Mouse (Mus musculus) layer of hippocampus, adult 9-11 months (tissue): ENCODE data around the gene Zcchc12.

ENCODE experiments used
- DNase-seq: peaks from one replicate; pipeline ENCODE4 v3.0.0; 2022

Gene Zcchc12

DNA sequence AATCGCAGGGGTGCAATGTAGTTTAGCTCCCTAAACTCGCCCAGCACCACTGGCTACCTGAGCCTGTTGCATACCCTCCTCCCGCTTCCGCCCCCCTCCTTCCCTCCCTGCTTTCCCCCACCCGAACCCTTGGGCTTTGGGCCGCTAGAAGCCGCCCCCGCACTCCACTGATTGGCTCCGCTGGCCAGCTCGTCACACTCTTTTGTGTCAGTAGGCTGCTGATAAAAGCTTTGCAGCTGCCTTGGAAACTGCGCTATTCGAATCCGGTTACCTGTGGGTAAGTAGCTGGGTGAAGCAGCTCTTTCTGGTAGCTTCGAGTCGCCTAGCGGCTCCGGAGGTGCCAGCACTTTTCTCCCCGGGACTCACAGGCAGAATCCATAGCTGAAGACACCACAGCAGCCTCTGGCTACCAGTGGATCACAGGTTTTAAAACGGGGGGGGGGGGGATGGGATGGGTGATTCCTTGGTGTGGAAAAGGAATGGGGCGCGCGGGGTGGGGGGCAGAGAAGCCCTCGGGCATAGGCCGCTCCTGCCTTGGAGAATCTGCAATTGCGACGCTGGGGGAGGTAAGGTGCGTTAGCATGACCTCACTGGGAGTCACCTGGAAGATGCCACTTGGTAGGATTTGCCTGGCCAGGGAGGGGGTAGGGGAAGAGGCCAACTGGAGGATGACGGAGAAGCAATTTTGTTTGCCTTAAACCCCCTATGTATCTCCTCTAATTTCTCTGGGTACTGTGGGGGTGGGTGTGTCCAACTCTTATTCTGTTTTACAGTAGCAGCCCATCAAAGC lies at the start of gene Zcchc12:
Gene Zcchc12 (plus strand): TSS at position 169 of the 790 bp plus-strand sequence.
- peak; percentile 45 for DNase-seq

DNA sequence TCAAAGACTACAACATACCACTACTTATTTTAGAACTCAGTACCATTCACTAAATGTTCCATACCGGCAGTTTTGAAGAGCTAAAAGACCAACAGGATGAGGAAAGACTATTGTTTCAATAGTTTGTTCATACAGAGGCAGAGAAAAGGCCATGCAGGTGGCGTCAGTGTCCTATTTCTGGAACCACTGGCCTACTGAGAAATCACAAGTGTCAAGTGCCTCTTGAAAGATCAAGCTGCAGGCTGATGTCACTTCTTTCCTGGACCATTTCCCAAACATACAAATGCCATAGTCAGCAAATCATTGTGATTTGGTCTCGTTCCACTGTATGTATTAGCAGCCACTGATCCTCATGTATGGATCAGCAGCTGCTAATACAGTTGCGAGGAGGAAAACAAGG lies 49.0 kb upstream of the Zcchc12 start:
- no peak for DNase-seq

DNA sequence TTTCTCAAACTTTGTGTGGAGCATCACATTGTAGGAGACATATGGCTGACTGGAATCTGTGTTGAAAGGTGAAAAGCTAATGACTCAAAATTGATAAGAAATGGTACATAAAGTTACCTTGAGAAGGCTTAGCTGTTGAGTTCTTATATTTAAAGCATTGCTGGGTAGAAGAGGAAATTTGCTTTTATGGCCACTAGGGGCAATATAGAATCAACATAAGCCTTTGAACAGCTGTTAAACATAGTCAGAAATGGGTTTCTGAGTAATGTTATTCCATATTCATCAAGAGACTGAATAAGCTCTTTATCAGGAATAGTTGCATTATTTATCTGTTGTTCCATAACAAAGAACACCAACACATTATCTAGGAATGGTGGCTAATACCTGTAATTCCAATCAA lies 45.6 kb upstream of the Zcchc12 start:
- DNase-seq: no peak

DNA sequence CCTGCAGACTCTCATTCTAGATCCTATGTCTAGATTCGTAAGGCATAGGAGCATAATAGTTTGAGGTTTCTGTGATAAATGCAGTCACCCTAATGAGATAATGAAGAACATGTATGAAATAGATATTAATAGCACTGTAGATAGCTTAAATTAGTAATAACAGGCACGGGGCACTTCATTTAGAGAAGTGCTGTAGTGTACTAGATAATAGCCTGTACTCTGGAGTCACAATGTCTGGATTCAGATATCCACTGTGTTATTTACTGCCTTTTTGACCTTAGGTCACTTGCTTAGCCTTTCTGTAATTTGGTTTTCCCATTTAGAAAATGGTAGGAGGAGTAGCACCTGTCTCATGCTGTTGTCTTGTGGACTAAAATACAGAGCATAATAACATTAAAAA lies 39.0 kb upstream of the Zcchc12 start:
- DNase-seq: no peak

DNA sequence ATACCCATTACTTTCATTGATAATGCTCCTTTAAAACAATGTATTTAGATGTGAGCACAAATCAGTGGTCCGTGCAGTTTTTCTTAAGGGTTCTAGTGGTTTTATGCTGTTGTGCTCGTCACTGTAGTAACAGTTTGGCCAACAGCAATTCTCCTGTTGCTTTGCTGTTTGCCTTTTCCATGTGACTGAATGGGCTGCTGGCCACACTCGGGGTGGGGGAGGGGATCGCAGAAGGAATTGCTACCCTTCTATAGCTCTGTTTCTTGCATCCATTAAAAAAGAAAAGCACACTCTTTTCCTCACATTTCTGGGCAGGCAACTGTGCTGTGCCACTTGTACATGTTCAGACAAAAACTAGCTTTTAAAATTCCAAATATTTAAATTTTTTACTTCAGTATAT lies 34.1 kb upstream of the Zcchc12 start:
- no peak for DNase-seq

DNA sequence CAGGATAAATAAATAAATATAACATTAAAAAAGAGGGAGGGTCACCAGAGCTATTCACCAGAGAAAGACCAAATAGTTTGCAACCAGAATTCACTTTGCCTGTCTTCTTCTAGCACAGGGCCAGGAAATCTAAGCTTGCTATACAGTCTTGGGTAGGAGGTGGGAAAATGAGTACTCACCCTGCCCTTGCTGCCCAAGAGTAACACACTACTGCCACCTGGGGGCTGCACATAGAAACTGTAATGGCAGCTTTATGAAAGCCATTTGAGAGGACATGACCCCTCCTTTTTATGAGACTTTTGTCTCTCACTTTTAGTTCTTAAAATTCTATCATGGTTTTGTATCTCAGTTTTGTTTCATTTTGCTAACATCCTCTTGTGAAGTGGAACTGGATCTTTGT lies 12.1 kb upstream of the Zcchc12 start:
- DNase-seq: no peak

DNA sequence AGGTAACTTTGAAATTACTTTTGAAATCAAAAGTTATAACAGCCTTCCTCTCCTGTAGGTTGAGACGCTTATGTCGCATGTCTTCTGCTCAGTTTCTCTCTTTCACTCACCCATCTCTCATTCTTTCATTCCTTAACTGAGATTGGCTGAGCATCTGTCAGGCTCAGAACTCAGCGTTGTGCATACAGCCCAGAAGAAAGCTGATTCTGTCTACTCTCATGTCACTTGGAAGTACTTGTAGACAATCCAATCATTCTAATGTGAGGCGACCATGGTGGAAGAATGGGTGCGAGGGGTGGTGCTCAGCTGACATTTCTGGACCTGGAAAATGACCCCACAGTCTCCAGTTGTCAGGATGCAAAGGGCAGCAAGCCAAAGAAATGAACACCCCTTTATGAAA lies 9.7 kb upstream of the Zcchc12 start:
- DNase-seq: no peak

DNA sequence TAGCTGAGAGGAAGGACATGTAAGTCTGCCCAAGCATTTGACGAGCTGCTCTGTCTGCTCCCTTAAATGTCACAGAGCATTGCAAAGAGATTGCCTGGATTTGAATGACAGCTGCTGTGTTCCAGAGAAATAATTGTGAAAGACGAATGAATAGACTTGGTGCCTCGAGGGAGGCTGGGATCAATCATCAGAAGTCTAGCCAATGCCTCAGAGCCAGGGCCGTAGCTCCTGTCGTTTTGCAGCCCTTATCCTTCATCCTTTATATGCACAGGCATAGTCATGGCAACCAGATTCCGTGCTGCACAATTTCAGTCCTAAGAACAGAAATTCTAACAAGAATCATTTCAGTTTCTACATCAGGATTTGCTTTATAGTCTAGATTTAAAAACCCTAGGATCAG lies 9.3 kb upstream of the Zcchc12 start:
- DNase-seq: peak; percentile 13

DNA sequence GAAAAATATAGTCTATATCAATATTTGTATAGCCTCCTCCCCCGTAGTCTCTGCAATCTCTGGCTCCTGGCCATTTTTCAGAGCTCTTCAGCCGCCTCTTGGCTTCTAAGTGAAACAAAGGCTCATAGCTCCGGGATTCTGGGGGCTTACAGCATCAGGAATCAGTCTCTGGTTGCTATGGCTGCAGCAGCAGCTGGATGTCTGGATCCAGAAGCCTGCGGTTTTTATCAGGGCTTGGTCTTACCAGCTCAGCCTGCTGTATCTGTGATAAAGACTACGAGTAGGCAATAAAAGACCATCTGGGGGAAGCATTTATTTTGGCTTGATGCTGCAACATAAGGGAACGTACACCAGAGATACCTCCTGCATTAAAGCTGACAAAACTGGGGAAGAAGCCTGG lies 1.8 kb upstream of the Zcchc12 start:
- no peak for DNase-seq

DNA sequence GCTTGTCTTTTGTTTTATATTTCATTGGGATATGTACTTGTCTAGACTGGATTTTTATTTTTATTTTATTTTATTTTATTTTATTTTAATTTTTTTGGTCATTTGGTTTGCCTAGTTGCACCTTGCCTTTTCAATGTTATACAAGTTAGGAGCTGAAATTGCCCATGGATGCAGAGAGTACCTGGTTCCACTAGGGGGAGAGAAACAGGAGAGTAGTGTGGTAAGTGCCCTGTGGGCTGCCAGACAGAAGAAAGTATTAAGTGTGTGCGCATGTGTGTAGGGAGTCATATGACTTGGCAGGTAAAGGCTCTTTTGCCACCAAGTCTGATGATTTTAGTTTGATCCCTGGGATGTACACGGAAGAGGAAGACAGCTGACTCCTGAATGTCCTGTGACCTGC lies 13.8 kb downstream of the Zcchc12 start:
- no peak for DNase-seq

DNA sequence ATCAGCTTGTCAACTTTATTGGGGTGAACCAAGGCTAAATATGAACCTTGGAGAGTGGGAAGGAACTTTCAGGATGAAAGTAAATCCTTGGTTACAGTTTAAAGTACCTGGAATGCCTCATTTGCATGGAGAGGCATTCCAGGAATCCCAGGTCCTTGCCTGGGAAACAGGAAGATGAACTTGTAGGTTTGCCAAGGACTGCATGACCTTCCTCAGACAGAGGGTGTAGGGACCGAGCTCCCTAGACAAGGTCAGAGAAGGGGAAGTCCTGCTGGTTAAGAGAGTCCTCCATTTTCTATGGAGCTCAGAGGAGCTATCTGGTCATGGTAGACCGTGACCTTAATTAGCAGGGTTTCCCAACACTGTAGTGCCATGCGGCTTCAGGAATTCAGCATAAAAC lies 15.5 kb downstream of the Zcchc12 start:
- DNase-seq: no peak

DNA sequence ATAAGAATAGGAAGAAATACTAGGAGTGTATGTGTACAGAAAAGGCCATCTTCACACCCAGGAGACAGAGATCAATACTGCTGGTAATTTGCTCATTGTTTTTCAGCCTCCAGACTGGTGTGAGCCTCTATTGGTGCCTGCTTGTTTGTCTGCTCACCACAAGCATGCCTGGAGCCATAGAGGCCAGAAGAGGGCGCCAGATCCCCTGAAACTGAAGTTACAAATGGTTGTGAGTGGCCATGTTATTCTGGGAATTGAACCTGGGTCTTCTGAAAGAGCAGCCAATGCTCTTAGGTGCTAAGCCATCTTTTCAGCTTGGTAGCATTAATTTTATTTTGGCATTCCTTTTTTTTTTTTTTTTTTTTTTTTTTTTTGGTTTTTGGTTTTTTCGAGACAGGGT lies 25.7 kb downstream of the Zcchc12 start:
- DNase-seq: no peak

DNA sequence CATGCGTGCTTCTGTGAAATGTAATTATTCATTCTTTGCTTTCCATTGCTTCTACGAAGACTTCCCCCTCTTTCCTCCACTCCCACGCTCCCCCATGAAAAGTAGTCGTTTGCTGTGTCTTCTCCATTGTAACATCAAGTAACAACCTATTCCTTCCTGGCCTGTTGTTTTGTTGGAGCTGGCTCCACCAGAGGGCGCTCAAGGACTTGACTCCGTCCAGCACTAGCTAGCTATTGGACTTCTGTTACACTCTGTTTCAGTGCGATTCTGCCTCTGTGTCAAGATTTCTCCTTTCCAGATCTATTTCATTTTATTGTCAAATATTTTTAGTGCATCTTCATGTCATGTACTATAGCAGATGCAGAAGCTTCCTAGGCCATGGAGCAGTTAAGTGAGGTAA lies 30.1 kb downstream of the Zcchc12 start:
- DNase-seq: peak; percentile 61

DNA sequence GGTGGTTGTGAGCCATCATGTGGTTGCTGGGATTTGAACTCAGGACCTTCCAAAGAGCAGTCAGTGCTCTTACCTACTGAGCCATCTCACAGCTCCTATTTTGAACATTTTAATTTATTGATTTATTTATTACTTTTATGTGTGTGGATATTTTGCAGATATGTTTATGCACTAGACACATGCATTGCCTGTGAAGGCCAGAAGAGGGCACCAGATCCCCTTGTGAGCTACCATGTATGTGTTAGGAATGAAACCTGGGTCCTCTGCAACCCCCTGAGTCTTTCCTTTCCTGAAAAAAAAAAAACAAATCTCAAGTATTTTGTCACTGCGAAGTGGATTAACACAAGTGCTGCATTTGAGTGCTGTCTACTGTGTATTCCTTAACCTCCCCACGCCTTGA lies 30.9 kb downstream of the Zcchc12 start:
- peak; percentile 42 for DNase-seq

DNA sequence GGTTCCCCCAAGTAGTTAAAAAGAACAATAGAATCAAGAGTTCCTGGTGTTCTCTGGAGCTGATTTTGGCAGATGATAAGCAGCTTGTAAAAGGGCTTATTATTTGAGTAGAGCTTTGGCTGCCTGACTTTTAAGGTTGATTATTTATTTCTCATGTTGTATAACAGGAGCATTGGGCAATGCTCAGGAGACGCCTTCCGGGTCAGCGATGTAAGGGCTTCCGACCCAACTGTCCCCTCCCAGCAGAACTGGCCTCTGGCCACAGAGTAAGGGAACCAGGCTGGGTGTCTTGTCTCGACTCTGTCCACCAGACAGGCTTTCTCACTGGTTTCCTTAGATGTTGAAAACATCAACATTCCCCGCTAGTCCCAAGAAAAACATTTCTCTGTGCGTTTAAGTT lies 33.2 kb downstream of the Zcchc12 start:
- DNase-seq: no peak

DNA sequence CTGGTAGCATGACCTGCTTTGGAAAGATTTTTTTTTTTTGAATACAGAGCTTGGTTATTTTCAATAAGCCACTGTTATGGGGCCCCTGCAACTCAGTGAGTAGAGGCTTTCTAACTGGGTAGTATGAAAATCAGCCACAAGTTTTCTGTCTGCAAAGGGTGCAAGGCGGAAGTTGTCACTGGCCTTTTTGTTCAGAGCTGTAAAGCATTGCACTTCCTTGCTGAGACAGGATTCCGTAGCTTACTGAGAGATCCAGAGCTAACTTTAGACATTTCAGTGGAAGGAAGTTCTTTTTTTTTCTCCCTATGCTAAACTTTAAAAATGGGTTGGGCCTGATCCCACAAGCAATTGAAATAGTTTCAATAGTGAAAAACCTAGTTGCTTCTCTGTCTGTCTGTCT lies 33.6 kb downstream of the Zcchc12 start:
- no peak for DNase-seq

DNA sequence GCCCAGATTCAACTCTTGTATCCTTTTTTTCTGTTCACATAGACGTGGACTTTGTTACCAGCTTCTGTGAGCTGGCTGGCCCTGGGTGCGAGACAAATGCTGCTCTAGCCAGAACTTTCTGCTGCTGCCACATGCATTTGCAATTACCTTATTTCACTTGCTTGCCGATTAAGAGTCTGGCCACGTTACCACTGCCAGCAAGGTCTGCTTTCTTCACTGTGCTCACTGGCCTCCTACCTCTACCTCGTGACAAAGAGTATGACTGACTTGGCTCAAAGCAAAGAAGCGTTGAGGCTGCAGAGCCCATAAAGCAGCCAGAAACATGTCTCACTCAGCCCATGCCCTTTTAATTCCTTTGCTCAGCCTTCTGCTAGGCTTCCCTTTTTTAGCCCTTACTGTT lies 39.9 kb downstream of the Zcchc12 start:
- peak; percentile 16 for DNase-seq
